Mouse (Mus musculus) midbrain, embryonic 16.5 days (tissue): ENCODE data around the gene Las1l. TPM values are rescaled to one million over a fixed set of nuclear protein-coding genes. Genes with fewer than 3 reads are reported as not detected.

Experiments
- ATAC-seq: fragments of 200-750 bp; cut with Nextera tagmentation; 2 replicates; pipeline ENCODE4 v1.8.0; 2017; ENCODE audit warnings: moderate TSS enrichment
- H3K27ac ChIP-seq: fragments of 300-500 bp; sonication (generic); 2 replicates; pipeline ENCODE4 v1.5.1; 2014; ENCODE audit warnings: mild to moderate bottlenecking, low read length, mixed read lengths
- H3K27me3 ChIP-seq: fragments of 300-500 bp; sonication (generic); 2 replicates; pipeline ENCODE4 v1.6.1; 2014; ENCODE audit warnings: low read depth, low read length, mixed read lengths; ENCODE audit not compliant: control insufficient read depth, insufficient read depth
- H3K36me3 ChIP-seq: fragments of 300-500 bp; sonication (generic); 2 replicates; pipeline ENCODE4 v1.6.1; 2014; ENCODE audit warnings: mild to moderate bottlenecking, low read length, moderate library complexity, mixed read lengths; ENCODE audit not compliant: control insufficient read depth, insufficient read depth
- H3K4me1 ChIP-seq: fragments of 300-500 bp; sonication (generic); 2 replicates; pipeline ENCODE4 v1.6.1; 2014; ENCODE audit warnings: mild to moderate bottlenecking, low read length, mixed read lengths; ENCODE audit not compliant: control insufficient read depth, insufficient read depth
- H3K4me2 ChIP-seq: fragments of 300-500 bp; sonication (generic); 2 replicates; pipeline ENCODE4 v1.6.1; 2014; ENCODE audit warnings: mild to moderate bottlenecking, low read length, mixed read lengths
- H3K4me3 ChIP-seq: fragments of 300-500 bp; sonication (generic); 2 replicates; pipeline ENCODE4 v1.5.1; 2014; ENCODE audit warnings: low read depth, mild to moderate bottlenecking, low read length, moderate library complexity, mixed read lengths
- H3K9ac ChIP-seq: fragments of 300-500 bp; sonication (generic); 2 replicates; pipeline ENCODE4 v1.6.1; 2014; ENCODE audit warnings: low read depth, low read length, mixed read lengths
- H3K9me3 ChIP-seq: fragments of 300-500 bp; sonication (generic); replicated peaks from 2 replicates; pipeline ENCODE4 v1.6.1; 2014; ENCODE audit warnings: mild to moderate bottlenecking, low read length, mixed read lengths; ENCODE audit not compliant: control insufficient read depth, poor library complexity, severe bottlenecking
- WGBS: fragments of 180-500 bp; shearing (Covaris S2); extraction: QIAGEN DNeasy Blood & Tissue Kit; methylation state at CpG from one replicate; pipeline ENCODE4 v1.1.7; 2014; 5-methylcytosine and 5-hydroxymethylcytosine counted together
- polyA plus RNA-seq: library from polyadenylated mRNA; unstranded; fragments of >200 nt; fragmentation: Nextera tagmentation; extraction: Ambion mirVana; gene quantifications from 2 replicates; pipeline ENCODE4 v1.2.1, GENCODE M21; 2015

Gene Las1l
- 127 and 131 TPM in 2 replicates for polyA plus RNA-seq

DNA sequence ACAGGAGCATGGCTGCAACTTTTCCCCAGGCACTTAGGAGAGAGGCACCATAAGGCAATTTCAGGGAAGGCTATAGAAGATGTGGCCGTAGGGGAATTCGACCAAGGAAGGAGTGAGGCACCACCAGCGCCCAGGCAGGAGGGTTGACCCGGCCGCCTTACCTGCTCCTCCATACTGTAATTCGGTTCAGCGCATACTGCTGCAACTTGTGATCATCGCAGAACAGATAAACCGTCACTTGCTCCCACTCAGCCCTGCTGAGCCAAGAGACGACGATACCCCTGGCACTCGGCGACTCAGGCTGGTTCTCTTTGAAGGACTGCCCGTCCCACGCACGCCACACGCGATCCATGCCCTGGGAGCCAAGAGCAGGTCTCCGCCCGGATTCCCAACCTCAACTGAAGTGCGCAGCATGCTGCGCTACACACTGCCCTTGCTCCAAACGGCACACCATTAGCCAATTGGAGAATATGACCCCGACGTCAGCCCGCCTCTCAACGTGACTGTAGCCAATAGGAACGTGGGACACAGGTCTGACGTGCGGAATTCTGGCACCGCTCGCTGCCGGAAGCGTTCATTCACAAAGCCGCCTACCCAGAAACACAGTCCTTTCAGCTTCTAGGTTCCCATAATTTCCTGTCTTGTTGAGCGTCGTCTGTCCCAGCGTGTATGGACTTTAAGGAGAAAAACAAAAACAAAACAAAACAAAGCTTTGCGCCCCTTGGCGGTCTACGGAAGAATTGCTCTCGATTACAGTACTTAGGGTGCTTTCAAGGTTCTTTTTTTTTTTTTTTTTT is at the start of gene Las1l:
Las1l (minus strand) TSS at position 466 of the 797 bp plus-strand sequence.
- peak within 1 kb of the TSS; percentile 61 for H3K9ac ChIP-seq
- peak within 1 kb of the TSS; percentile 65 for H3K4me2 ChIP-seq
- 27% methylated on average over 42 of the region's 42 CpGs for whole genome bisulfite sequencing
- H3K27me3 ChIP-seq = no peaks in the 10 kb centered on the region
- H3K36me3 ChIP-seq = no peaks in the 10 kb centered on the region
- H3K9me3 ChIP-seq = no peaks in the 10 kb centered on the region
- H3K4me3 ChIP-seq = peak within 1 kb of the TSS; percentile 56
- ATAC-seq = peak; percentile 100
- H3K4me1 ChIP-seq = peaks cover 8% of the 10 kb centered on the region
- H3K27ac ChIP-seq = peak within 1 kb of the TSS; percentile 58

GRCm38 (mm10) chrX:96006395-96006794 is 49.6 kb upstream of the Las1l start:
- Histone ChIP-seq H3K4me3 (no peak overlapping the region), H3K9me3 (no peaks in the 10 kb centered on the region), H3K4me1 (no peaks in the 10 kb centered on the region), H3K4me2 (no peak overlapping the region), H3K27me3 (no peaks in the 10 kb centered on the region), H3K9ac (no peak overlapping the region), H3K27ac (no peak overlapping the region), H3K36me3 (no peaks in the 10 kb centered on the region)
- 80% methylated on average over 6 of the region's 6 CpGs for WGBS
- no peak for ATAC-seq

DNA sequence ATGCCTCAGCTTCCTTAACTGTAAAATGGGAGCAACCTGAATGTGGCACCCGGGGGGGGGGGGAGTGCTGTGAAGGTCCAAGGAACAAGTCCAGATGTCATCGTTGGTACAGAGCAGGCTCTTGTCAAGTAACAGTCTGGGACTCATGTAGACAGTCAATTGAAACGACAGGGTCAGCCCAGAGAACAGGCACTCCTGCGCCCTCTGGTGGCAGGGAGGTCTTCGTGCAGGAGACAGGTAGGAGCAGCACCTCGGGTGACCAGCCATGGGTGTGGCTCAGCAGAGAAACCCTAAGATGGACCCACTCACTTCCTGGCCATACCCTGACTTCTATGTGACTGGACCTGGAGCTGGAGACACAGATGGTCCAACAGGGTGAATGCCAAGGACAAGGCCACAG is 42.8 kb upstream of the Las1l start:
- no peak for ATAC-seq
- H3K4me1 ChIP-seq = no peaks in the 10 kb centered on the region
- H3K27ac ChIP-seq = no peak overlapping the region
- no peak overlapping the region for H3K4me2 ChIP-seq
- WGBS = 75% methylated on average over 5 of the region's 6 CpGs
- H3K9me3 ChIP-seq = no peaks in the 10 kb centered on the region
- H3K9ac ChIP-seq = no peak overlapping the region
- H3K27me3 ChIP-seq = no peaks in the 10 kb centered on the region
- H3K4me3 ChIP-seq = no peak overlapping the region
- H3K36me3 ChIP-seq = no peaks in the 10 kb centered on the region

- H3K9ac ChIP-seq = no peak overlapping the region
- no peak overlapping the region for H3K4me2 ChIP-seq
- WGBS = 69% methylated on average over 3 of the region's 3 CpGs
- H3K4me3 ChIP-seq = no peak overlapping the region
- no peak for ATAC-seq
- H3K27ac ChIP-seq = no peak overlapping the region
- H3K4me1 ChIP-seq = no peaks in the 10 kb centered on the region
- no peaks in the 10 kb centered on the region for H3K9me3 ChIP-seq
- H3K36me3 ChIP-seq = no peaks in the 10 kb centered on the region
- H3K27me3 ChIP-seq = no peaks in the 10 kb centered on the region
These were observed 36.4 kb upstream of the Las1l start for GRCm38 (mm10) chrX:95993206-95993605.

- Histone ChIP-seq H3K27me3 (no peaks in the 10 kb centered on the region), H3K9ac (no peak overlapping the region), H3K4me1 (0 out of 2 replicates have a peak, but pooled peaks cover 4% of the 10 kb centered on the region), H3K27ac (no peak overlapping the region), H3K4me2 (no peak overlapping the region), H3K36me3 (no peaks in the 10 kb centered on the region), H3K9me3 (no peaks in the 10 kb centered on the region), H3K4me3 (no peak overlapping the region)
- ATAC-seq = no peak
- 84% methylated on average over 9 of the region's 9 CpGs for whole genome bisulfite sequencing
These were observed 13.2 kb upstream of the Las1l start for GRCm38 (mm10) chrX:95969936-95970335.

DNA sequence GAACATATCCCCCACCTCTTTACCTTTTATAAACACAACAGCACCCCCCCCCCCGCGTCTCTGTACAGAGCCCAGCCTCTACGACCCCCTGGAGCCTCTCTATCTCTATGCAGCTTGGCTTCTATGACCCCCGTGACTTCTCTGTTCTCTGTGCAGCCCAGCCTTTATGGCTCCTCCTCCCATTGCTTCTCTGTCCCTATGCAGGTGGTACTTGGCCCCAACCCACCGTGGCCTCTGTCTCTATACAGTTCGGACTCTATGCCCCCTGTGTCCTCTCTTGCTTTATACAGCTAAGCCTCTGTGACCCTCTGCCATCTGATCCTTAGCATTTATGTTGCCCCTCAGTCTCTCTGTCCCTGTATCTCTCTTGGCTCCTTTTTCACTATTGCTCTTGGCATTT is 12.4 kb upstream of the Las1l start:
- H3K4me2 ChIP-seq = peak overlapping the region; percentile 63; the same call in 1 of the 2 replicates
- H3K4me1 ChIP-seq = 0 out of 2 replicates have a peak, but pooled peaks cover 4% of the 10 kb centered on the region
- no peaks in the 10 kb centered on the region for H3K9me3 ChIP-seq
- H3K27ac ChIP-seq = no peak overlapping the region; the same call in 1 of the 2 replicates
- 38% methylated on average over 5 of the region's 6 CpGs for WGBS
- ATAC-seq = no peak
- H3K27me3 ChIP-seq = no peaks in the 10 kb centered on the region
- H3K9ac ChIP-seq = no peak overlapping the region
- no peaks in the 10 kb centered on the region for H3K36me3 ChIP-seq
- no peak overlapping the region for H3K4me3 ChIP-seq

GRCm38 (mm10) chrX:95968594-95968965 is 11.8 kb upstream of the Las1l start:
- Histone ChIP-seq H3K27me3 (no peaks in the 10 kb centered on the region), H3K9me3 (no peaks in the 10 kb centered on the region), H3K27ac (peak overlapping the region; percentile 86), H3K9ac (peak overlapping the region; percentile 58), H3K4me3 (peak overlapping the region; percentile 43), H3K36me3 (no peaks in the 10 kb centered on the region), H3K4me1 (0 out of 2 replicates have a peak, but pooled peaks cover 4% of the 10 kb centered on the region), H3K4me2 (peak overlapping the region; percentile 63)
- WGBS = 20% methylated on average over 6 of the region's 6 CpGs
- ATAC-seq = peak; percentile 96

GRCm38 (mm10) chrX:95967847-95968593 is 11.3 kb upstream of the Las1l start:
- ATAC-seq = peak; percentile 88
- Histone ChIP-seq H3K9ac (peak overlapping the region; percentile 58), H3K27me3 (no peaks in the 10 kb centered on the region), H3K4me3 (peak overlapping the region; percentile 43), H3K4me1 (0 out of 2 replicates have a peak, but pooled peaks cover 4% of the 10 kb centered on the region), H3K36me3 (no peaks in the 10 kb centered on the region), H3K27ac (peak overlapping the region; percentile 86), H3K9me3 (no peaks in the 10 kb centered on the region), H3K4me2 (peak overlapping the region; percentile 63)
- 29% methylated on average over 28 of the region's 28 CpGs for WGBS

GRCm38 (mm10) chrX:95965036-95965435 is 8.3 kb upstream of the Las1l start:
- WGBS = 73% methylated on average over 6 of the region's 6 CpGs
- Histone ChIP-seq H3K27me3 (no peaks in the 10 kb centered on the region), H3K9me3 (no peaks in the 10 kb centered on the region), H3K27ac (no peak overlapping the region), H3K36me3 (no peaks in the 10 kb centered on the region), H3K4me1 (0 out of 2 replicates have a peak, but pooled peaks cover 4% of the 10 kb centered on the region), H3K9ac (no peak overlapping the region), H3K4me2 (no peak overlapping the region), H3K4me3 (no peak overlapping the region)
- ATAC-seq = no peak
